Mouse (Mus musculus) cerebellum, adult 9-11 months (tissue): ENCODE data around the gene Tcn2.
"Not testable (repeated sequence)": the region's sequence is repeated elsewhere in the genome, so short reads cannot be mapped to it uniquely, and the experiment has no call there.

Source experiments
- DNase-seq: peaks from one replicate; pipeline ENCODE4 v3.0.0; 2022

The Tcn2 gene

GRCm38 (mm10) chr11:3931511-3932211, at the start of gene Tcn2:
Gene Tcn2 (minus strand): TSS chr11:3932159.
- DNase-seq, result peak; percentile 28

GRCm38 (mm10) chr11:3981536-3981935, 49.6 kb upstream of the Tcn2 start:
- DNase-seq, result no peak

GRCm38 (mm10) chr11:3978421-3978820, 46.5 kb upstream of the Tcn2 start:
- no peak for DNase-seq

- no peak for DNase-seq
Measured at GRCm38 (mm10) chr11:3976678-3977077, 44.7 kb upstream of the Tcn2 start, which contains the start of gene 4930556J24Rik. Gene 4930556J24Rik (minus strand): TSS chr11:3976778.

GRCm38 (mm10) chr11:3974311-3974710, 42.4 kb upstream of the Tcn2 start:
- no peak for DNase-seq

GRCm38 (mm10) chr11:3973081-3973480, 41.1 kb upstream of the Tcn2 start:
- peak; percentile 1 for DNase-seq

- DNase-seq, result peak; percentile 1
Measured at GRCm38 (mm10) chr11:3970361-3970760, 38.4 kb upstream of the Tcn2 start.

GRCm38 (mm10) chr11:3969837-3970236, 37.9 kb upstream of the Tcn2 start:
- DNase-seq, result peak; percentile 0

GRCm38 (mm10) chr11:3964416-3965172, 32.6 kb upstream of the Tcn2 start:
- no peak for DNase-seq

DNA sequence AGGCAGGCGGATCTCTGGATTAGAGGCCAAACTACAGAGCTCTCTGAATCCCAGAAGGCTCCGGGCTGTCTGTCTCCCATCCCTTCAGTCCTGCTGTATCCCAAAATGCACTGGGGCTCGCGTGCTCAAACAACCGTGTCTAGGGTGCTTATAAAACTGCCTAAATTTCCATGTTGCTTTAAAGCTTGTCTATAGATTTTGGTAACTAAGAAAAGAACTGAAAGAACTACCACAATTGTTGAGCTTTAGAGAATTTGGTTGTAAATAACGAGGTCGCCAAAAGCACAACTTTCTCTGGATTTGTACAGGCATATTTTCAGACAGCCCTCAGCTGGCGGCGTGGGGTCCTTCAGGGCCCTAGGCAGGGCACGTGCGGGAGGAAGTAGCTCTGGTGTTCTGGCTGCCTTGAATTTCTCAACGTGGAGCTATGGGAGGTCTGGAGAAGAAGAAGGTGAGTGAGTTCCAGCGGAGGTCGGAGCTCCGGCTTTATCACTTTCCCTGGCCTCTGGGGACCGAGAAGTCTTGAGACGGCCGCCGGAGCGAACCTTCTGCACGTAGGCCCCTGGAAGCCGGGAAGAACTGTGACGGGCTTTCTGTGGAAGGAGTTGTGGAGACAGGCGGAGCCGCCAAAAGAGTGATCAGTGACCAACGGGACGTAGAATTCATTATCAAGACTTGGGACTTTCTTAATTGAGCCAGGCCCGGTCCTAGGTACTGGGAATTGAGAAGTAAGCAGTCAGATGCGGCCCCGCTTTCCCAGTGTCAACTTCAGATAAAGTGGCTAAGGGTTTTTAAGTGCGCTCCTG, 31.9 kb upstream of the Tcn2 start, which contains the start of gene Pes1:
Gene Pes1 (plus strand): TSS at position 366 of the 806 bp plus-strand sequence.
- DNase-seq, result peak; percentile 84

DNA sequence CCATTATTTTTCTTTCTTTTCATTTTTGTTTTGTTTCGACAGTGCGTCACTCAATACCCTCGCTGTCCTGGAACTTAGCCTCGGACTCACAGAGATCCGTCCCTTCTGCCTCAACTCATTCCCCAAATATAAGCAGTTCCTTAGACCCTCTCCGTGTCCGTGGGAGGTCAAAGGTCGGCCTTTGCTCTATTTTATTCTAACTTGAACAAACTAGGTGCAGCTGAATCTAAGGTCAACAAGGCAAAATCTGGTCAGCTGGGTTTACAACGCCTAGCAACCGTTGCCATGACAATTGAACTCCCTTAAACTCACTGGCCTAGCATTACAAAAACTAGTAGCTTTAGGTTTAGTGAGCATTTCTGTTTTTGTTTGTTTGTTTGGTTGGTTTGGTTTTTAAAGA, 31.2 kb upstream of the Tcn2 start:
- peak; percentile 24 for DNase-seq

- no peak for DNase-seq
Measured at GRCm38 (mm10) chr11:3961761-3962160, 29.8 kb upstream of the Tcn2 start.

DNA sequence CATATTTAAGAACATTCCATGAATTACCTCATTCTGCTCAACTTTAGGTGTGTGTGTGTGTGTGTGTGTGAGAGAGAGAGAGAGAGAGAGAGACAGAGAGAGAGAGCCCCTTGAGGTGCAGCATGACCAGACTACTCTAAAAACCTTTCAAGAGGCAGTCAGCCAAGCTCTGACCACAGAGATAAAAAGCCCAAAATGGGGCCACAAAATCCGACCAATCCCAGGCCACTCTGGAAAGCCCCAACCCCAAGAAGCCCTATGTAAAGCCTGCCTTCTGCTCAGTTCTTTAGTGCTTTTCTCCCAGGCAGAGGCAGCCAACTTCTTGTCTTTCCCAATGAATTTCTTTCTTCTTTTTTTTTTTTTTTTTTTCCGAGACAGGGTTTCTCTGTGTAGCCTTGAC, 28.9 kb upstream of the Tcn2 start:
- DNase-seq, result no peak

DNA sequence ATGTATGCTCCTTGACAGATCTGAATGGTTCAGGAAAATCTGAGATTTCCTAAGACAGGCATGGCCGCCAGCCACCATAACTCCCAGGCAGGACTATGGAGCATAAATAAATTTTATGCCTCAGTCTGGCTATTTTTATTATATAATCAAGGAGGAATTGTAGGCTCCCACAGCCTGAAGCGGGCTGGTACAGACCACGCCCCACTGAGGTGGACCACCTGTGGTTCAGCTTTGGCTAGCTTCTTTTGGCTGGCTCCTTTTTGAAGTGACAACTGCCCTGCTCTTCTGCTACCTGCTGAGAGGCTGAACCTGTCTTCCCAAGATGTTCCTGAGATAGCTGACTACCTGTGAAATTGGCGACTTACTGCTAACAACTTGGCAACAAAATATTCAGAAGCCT, 23.4 kb upstream of the Tcn2 start:
- not testable (repeated sequence) for DNase-seq

GRCm38 (mm10) chr11:3954876-3955275, 22.9 kb upstream of the Tcn2 start:
- DNase-seq, result not testable (repeated sequence)

- no peak for DNase-seq
Measured at GRCm38 (mm10) chr11:3946386-3946785, 14.4 kb upstream of the Tcn2 start.

DNA sequence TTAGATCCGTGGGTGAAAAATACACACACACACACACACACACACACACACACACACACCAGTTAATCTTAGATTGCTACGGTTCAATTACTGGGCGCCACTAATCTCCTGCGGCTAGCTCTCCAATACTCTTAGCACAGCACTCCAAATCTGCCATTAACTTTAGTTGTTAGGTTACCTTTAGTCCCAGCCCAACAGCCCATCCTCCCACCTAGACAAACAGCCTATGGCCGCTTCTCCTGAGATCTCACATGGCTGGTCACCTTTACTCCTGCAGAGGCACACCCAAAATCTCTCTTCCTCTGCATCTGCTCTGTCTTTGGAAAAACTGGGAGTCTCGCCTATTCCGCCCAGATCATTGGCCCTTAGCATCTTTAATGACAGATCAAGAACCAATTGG, 9.4 kb upstream of the Tcn2 start:
- no peak for DNase-seq

DNA sequence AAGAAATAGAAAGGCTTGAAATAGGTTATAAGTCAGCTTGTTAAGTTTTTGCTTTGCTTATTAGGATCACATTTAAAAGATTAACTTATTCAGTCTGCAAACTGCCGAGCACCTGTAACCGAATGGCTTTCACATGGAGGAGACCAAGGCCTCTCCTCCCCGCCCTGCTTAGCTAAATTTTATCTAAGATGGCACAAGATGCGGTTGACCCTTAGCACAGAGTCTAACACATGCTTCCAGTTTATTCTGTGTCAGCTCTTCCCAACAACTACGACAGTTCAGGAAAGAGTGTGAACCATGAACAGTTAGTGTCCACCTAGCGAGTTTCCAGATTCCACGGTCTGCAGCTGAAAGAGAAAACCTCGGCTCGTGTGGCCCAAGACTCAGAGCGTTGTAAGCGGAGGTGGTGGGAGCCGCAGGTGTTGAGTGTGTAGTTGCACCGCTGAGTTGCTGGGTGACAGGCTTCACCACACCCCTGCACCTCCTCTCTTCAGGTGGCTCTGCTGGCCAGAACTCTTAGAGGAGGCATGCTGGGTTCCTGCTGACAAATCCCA, 5.4 kb upstream of the Tcn2 start:
- no peak for DNase-seq

GRCm38 (mm10) chr11:3936318-3936717, 4.4 kb upstream of the Tcn2 start:
- DNase-seq, result no peak

GRCm38 (mm10) chr11:3935135-3935534, 3.2 kb upstream of the Tcn2 start:
- DNase-seq, result no peak

DNA sequence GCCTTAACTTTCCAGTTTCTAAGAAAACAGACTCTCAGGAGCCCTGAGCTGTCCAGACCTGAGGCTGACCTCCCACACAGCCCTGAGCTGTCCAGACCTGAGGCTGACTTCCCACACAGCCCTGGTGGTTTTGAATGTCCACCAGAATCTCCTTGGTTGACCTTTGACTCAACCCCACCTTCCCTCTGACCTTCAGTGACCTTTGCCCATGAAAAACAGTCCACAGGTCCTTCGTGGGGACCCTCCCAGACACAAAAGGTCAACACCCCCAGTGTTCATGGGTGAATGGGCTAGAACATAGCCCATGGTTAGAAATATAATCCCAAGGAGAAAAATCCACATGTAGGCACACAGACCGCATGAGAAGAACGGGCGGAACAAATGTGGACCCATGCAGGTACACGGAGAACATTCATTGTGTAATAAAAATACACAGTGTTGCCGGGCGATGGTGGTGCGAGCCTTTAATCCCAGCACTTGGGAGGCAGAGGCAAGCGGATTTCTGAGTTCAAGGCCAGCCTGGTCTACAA, 1.9 kb upstream of the Tcn2 start:
- DNase-seq, result no peak

- DNase-seq, result no peak
Measured at GRCm38 (mm10) chr11:3930931-3931330, 1.0 kb downstream of the Tcn2 start.

- DNase-seq, result no peak
Measured at GRCm38 (mm10) chr11:3930019-3930418, 1.9 kb downstream of the Tcn2 start.
